Mouse (Mus musculus): ENCODE results near the gene Cat.

Gene Cat

DNA sequence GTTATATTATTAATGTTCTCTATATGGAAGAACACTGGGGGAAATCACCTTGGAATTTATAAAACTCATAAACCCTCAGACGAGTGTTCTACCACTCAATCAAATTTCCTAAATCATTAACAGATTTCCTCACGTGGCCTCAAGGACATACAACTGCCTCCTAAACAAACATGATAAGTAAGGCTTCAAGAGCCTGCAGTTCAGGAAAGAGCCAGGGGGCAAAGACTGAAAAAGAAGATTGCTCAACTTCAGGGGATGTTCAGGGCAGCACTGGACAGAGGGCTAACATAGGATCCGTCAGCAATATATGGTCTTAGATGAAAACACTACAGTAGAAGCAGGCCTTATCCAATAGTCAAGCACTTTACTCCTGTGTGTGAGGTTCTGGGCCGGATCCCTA lies 7.5 kb downstream of the Cat start:
- DNase-seq (ENCODE audit: low spot score in 2 of 2), result no peak

DNA sequence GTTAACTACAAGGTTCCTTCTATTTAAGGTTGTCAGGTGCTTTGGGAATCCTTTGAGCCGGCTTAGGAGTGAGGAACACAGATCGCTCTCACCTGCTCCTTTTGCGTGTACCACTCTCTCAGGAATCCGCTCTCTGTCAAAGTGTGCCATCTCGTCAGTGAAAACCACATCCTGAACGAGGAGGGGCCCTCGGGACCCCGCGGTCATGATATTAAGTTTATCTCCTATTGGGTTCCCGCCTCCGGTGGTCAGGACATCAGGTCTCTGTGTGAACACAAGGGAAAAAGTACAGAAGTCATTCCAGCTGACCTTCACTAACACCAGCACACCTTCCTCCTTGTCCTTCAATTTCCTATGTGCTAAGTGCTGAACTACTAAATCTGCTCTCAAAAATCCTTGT lies 8.3 kb downstream of the Cat start:
- no peak for DNase-seq (ENCODE audit: low spot score in 2 of 2)

DNA sequence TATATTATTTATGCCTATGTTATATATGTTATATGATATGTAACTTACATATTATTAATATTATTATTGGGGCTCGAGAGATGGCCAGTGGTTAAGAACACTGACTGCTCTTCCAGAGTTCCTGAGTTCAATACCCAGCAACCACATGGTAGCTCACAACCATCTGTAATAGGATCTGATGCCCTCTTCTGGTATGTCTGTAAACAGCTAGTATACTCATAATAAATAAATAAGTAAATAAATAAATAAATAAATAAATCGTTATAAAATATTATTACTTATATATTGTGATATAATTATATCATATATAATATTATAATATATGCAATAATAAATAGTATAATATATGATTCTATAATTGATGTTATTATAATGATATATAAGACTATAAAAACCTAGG lies 8.8 kb downstream of the Cat start:
- no peak for DNase-seq (ENCODE audit: low spot score in 2 of 2)

DNA sequence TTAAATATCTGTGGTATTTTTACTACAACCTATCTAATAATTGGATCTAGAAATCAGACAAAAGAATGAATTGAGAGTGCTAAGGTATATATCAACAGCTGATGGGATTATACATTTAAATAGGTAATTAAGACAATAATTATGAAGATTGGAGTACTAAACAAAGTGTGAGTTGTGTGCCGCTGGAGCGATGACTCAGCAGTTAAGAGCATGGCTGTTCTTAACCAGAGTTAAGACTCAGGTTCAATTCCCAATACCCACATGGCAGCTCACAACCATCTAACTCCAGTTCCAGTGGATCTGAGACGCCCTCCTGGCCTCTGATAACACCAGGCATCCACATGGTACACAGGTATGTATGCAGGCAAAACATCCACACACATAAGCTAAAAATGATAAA lies 11.6 kb downstream of the Cat start:
- no peak for DNase-seq (ENCODE audit: low spot score in 2 of 2)

DNA sequence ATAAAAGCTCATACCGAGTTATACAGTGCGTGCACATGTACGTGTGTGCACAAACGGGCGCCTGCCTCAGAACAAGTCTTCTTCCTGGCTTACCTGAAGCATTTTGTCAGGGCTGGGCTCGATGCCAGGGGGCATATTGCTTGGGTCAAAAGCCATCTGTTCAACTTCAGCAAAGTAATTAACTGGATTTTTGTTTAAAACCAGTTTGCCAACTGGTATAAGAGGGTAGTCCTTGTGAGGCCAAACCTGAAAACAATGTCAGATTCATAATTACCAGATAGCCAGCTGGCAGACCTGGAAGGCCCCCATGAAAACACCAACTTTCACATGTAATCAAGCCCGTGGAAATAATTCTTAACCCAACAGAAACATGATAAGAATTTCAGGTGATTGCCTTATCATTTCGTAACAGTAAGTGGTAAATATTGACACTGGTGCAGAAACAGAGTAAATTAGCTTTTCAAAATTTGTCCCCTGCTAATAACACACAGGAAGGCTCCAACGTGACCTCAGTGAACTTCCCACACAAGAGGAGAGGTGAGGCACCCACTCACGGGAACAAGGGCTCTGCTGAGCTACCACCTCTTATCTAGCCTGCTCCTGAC lies 17.9 kb downstream of the Cat start:
- DNase-seq (ENCODE audit: low spot score in 2 of 2), result no peak

DNA sequence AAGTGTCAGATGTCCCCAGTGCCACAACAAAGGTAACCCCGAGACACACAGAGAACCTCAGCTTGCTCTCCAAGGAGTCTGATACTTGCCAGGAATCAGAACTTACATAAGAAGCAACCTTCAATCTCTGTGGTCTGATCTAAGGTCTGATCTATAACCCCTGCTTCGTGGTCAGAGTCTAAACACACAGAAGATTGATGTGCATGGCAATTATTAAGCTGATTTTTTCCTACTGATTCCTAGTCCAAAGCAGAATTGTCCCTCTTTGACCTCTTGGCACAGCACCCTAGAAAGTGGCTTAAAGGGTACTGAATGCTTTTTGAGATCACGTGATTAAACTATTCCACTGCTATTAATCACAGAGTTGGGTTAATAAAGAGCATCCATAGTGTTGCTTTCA lies 18.7 kb downstream of the Cat start:
- no peak for DNase-seq (ENCODE audit: low spot score in 2 of 2)

DNA sequence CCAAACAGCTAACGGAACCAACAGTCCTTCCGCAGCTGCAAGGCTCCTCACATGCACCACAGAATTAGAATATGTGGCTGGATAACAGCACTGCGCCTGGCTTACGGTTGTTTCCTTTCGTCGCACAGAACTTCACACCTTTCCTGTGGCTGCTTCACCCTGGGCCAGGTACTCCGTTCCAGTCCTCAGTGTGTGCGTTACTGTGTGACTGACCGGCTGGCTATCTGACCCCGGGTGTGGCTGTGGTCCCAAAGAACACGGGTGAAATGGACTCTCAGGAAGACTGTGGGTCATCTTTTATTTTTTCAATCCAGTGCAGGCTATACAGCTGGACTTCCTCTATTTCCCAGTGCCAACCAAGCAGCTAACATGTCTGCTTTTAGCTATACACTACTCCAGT lies 19.5 kb downstream of the Cat start:
- DNase-seq (ENCODE audit: low spot score in 2 of 2), result no peak

DNA sequence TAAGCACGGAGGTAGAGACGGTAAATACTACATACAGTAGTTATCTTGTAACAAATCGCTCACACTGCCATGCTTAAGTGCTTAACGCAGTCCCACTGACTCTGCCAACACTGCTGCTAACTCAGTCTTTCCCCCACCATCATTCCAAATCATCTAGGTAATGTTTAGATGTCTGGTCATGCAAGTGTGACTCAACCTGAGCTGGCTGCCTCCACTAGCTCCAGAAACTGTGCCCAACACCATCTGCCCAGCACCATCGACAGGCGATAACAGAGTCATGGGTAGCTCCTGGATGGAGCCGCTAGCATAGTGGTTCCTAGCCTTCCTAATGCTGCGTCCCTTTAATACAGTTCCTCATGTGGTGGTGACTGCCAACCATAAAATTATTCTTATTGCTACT lies 20.4 kb downstream of the Cat start:
- DNase-seq (ENCODE audit: low spot score in 2 of 2), result no peak

DNA sequence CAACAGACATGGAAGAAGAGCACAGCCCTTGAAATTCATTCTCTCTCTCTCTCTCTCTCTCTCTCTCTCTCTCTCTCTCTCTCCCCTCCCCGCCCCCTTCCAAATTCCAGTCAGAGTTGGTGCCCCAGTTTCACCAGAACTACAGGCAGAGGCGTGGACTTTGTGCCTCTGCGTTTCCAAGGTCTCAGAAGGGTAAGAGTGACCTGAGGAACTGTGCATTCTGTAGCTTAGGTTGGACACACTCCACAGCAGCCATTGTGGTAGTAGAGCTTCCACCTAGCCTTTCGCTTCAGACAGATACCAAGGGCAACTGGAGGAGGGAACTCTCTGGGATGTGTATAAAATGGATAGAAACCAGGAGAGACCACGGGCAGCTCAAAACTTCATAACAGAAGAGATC lies 22.2 kb downstream of the Cat start:
- no peak for DNase-seq (ENCODE audit: low spot score in 2 of 2)

DNA sequence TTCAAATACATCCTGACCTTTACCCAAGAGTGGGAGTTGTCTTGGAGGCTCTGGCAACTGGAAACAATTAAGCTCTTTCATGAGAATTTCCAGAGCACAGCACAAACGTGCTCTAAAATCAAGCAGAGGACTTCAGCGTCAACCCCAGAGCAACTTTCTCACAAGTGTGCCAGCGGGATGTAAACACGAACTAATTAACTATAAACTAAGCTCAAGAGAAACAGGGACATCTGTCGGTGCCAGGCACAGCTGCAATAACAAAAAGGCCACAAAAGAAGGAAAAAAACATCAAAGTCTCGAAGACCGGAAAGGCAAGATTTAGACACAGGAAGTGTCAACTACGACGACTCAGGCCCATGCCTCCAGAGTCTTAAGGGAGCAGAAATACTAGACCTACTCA lies 23.2 kb downstream of the Cat start:
- DNase-seq (ENCODE audit: low spot score in 2 of 2), result no peak

DNA sequence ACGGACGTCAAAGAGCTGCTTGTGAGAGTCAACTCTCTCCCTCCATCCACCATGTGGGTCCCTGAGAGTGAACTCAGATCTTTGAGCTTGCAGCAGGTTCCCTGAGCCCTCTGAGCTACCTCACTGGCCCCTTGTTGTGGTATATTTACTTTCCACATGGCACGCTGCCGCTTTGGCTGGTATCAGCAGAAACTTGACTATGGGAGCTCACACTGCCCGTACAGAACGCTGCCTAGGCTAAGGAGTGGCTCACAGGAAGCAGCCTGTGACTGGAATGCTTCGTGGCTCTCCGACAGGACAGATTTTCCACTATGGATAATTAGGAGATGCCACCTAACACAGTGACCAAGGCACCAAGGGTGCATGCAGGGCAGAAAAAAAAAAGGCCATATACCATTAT lies 23.8 kb downstream of the Cat start:
- DNase-seq (ENCODE audit: low spot score in 2 of 2), result no peak

DNA sequence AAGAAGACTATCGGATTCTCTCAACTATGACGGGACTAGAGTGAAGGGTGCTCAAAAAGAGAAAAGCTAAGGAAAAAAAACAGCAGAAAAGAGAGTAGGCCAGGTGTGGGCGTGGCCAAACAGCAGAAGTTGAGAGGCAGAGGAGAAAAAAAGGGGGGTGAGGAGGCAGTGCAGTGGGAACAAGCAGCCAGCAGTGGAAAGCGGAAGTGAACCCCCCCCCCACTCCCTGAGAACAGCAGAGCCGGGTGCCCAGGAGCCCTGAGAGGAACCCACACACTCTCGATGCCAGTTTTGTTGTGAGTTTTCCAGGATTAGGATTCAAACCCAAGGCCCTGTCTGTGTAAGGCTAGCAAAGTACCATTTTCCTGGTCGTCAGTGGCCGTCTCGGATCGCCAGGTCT lies 25.9 kb downstream of the Cat start:
- DNase-seq (ENCODE audit: low spot score in 2 of 2), result no peak

DNA sequence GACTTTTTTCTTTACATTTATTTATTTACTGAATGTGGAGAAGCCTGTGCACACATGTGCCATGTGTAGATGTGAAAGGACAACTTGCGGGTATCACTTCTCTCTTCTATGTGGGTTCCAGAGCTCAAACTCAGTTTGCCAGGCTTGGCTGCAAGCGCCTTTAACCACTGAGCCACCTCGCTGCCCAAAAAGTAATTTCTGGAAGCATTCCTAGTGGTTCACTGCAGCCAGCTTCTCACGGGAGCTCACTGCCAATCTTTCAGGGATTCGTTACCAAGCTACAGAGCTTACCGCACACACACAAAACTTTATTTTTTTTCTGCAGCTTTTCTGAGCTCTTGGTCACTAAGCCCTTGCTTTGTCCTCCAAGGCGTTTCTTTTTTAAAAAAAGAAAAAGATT lies 27.3 kb downstream of the Cat start:
- no peak for DNase-seq (ENCODE audit: low spot score in 2 of 2)

DNA sequence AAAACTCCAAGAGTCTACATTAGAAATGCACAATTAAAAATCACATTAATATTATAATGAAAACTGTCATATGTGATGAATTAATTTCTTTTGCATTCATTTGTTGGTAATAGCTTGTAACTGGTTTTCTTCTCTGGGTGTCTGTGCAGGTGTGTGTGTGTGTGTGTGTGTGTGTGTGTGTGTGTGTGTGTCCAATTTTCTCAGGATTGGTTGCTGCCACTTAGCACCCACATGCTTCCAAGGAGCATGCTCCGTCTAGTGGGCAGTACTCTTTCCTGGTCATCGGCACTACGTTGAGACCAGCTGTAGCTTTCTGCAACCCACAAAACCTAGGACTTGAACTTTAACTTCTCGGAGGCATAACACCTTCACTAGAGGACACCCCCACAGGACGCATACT lies 27.9 kb downstream of the Cat start:
- no peak for DNase-seq (ENCODE audit: low spot score in 2 of 2)

DNA sequence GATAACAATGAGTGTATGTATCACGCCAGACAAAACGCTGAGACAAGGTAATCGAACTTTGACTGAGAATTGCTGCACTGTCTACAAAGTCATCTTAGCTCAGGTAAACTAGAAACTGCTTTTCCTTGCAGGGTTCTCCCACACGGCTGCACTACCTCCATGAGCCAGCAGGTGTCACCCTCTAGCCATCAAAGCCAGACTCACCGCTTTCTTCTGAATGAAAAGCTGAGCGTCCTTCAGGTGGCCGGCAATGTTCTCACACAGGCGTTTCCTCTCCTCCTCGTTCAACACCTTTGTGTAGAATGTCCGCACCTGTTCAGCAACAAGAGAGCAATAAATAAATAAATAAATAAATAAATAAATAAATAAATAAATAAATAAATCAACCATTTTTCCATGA lies 28.3 kb downstream of the Cat start:
- peak; percentile 67 to 74 for DNase-seq (ENCODE audit: low spot score in 2 of 2)

DNA sequence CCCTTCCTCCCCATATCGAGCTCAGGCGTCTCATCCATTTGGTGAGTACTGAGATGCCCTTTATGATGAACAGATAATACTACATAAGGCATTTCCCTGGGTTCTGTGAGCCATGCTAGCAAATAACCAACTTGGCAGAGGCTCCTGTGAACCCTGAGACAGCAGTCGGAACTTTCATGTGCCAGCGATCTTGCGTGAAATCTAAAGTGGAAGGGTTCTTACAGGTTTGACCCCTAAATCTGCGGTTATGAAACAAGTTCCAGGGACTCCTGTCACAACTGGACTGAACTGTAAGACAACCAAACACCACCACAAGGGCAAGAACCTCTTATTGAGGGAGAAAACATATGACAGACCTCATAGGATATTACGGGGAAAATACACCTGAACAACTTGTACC lies 29.2 kb downstream of the Cat start:
- DNase-seq (ENCODE audit: low spot score in 2 of 2), result no peak

DNA sequence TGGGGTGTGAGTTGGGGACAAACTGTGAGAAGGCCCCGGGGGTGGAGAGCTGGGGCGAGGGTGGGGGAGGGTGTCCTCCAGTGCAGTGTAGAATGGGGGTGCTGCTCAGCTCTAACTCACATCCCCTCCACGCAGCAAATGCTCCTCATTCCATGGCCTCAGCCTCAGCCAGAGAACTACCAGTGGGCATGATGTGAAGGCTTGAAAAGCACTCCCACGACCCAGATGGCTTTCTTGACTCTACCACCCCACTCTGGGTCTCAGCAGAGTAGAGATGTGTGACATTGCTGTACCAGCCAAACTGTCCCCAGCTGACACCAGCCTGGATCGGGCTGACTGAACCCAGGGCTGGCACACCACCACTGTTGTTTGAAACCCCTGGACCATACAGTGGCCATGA lies 32.4 kb downstream of the Cat start:
- no peak for DNase-seq (ENCODE audit: low spot score in 2 of 2)

DNA sequence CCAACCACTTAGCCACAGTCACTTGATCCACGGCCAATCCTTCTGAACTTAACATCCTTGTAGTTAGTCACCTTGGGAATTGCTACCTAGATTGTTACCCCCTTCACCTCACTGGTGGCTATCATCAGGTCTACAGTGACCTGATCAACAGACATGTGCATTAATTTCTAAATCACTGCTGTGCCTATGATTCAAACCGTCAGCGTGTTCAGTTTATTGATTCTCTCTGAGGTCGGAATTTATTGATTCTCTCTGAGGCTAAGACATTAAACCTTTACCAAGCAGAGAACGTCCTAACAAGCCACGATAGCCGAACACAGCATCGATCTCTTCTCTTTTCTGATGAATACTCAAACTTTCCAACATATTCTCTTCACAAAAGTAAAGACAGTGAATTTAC lies 34.7 kb downstream of the Cat start:
- no peak for DNase-seq (ENCODE audit: low spot score in 2 of 2)

DNA sequence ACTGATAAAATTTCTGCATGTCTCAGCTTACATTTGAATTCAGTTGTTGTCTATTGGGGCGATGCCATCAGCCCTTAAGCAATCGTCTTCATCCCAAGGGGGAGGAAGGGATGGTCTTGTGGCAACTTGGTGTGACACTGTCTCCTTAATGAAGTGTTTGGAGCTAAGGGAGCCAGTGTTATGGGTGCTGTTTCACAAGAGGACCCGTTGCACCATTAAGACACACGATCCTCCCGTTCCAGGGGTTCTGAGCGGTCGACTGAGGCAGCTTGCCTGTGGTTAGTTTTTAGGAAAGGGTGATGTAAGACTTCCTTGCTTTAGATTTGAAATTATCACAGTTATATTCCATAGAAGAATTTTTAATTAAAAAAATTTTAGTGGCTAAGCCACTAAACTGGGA lies 35.1 kb downstream of the Cat start:
- no peak for DNase-seq (ENCODE audit: low spot score in 2 of 2)

DNA sequence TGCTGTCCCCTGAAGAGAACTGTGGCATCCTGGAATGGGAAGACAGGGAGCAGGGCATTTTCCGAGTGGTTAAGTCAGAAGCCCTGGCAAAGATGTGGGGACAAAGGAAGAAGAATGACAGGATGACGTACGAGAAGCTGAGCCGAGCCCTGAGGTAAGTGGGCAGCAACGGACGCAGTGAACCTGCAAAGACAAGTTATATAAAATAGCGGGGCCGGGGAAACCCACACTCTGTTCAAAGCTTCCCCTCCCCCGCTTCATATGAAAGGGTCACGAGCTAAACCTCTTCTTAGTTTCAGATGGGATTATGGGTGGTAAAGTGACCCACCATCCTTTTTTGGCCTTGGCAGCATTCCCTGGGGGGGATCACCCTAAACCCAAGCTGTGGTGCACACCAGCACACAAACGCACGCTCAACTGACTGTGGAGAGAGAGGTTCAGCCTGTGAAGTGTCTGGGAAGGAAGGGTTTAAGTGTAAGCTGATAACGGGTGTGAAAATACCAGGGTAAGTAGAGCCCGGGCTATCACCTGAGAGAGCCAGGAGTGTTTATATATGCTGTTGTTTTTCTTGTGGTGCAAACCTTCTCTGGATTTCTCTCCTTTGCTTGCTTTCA lies 35.9 kb downstream of the Cat start:
- DNase-seq (ENCODE audit: low spot score in 2 of 2), result no peak

DNA sequence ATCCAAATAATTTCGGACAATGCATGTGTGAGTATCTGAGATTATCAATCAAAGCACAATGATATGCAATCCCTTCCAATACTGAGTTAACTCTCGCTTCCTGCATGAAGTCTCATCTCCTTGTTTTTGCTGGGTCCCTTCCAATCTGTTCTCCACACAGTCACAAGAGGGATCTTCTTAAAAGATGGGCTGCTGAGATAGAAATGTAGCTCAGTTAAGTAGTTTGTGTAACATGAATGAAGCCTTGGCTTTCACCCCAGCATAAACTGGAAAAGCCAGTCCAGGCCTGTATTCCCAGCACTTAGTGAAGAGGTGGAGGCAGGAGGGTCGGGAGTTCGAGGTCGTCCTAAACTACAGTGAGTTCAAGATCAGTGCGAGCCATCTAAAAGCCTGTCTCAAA lies 38.6 kb downstream of the Cat start:
- DNase-seq (ENCODE audit: low spot score in 2 of 2), result no peak

DNA sequence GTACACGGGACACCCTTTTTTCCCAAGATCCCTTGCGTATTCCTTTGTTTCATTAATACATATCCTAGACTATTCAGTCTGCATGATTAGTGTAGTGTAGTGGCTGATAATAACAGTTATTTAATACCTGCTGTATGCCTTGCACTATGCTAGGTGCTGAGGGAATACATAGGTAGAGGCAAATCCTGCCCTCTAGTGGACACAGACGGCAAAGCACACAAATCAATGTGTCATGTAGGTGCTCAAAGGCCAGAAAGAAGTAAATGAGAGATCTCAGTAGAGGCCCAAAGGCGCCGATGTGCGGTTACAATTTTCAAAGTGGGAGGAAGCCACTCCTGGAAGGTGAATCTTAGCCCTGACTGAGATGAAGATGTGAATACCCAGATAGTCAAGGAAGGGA lies 39.2 kb downstream of the Cat start:
- DNase-seq (ENCODE audit: low spot score in 2 of 2), result peak in 1 of 2 experiments; percentile 30

DNA sequence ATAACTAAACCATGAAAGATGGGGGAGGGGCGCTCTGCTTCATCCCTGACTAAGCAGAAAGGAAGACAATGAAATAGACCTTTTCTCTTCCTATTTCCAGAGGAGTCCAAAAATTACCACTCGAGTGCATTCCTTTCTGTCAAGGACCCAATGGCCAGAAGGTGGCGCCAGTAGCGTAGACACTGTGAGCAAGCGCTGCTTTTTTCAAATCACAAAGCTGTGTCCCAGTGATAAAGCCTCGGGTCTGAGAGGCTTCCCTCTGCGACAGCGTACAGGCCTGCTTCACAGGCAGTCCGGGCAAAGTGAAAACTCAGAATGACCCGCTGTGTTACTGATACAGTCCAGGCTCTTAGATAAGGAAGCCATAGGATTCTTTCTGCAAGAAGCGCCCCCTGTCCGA lies 45.2 kb downstream of the Cat start:
- peak; percentile 43 to 54 for DNase-seq (ENCODE audit: low spot score in 2 of 2)

DNA sequence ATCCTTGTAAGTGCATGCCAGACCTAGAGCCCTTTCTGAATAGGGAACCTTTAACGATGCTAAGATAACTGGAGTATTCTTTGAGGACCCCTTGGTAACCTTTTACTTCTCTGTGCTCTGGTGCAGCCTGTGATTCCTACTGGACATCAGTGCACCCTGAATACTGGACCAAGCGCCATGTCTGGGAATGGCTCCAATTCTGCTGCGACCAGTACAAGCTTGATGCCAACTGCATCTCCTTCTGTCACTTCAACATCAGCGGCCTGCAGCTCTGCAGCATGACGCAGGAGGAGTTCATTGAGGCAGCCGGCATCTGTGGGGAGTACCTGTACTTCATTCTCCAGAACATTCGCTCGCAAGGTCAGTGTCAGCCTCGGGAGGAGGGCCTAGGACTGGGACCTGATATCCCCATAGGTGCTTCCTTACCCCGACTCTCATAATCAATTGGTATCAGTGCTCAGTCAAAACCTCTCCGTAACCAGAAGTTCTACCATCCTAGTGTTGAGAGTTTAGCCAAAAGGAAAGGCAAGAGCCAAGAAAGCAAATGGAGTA lies 45.8 kb downstream of the Cat start:
- DNase-seq (ENCODE audit: low spot score in 2 of 2), result no peak

All from spleen, postnatal 36 days (tissue).